Mouse (Mus musculus): ENCODE results near the gene Rorc.

Rorc gene

DNA sequence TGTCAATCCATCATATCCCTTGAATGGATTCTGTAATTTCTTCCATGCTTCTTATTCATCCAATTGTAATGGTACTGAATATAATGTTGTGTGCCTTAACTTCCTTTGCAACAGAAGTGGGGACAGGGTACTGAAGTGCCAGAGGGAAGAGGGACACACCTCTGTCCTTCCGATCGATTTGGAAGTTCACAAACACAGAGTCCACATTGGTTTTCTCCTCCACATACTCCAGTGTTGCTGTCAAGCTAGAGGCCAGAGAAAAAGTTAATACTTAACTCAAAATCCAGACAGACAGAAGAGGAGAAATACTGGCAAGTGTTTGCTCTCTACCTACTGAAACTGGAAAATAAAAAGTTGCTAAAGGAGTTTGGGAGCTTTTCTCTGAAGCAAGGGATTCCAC, 61.7 kb downstream of the Rorc start:
- peak in 1 of 2 experiments; percentile 28 for DNase-seq

DNA sequence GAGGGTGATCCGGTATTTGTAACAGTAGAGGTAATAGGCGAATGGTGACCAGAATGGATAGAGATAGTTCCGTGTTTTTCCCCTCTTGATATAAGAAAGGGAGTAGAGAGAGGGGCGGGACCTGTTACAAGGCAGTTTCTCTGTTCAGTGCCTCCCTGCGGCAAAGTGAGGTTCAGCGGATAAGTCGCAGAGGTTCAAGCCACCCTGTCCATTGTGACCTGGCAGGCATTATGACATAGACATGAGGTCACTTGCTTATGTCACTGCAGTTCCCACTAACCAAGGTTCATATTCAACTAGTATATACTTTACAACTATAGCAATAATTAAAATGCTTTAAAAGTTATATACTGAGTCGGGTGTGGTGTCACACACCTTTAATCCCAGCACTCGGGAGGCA, 63.8 kb downstream of the Rorc start:
- DNase-seq, result no peak

DNA sequence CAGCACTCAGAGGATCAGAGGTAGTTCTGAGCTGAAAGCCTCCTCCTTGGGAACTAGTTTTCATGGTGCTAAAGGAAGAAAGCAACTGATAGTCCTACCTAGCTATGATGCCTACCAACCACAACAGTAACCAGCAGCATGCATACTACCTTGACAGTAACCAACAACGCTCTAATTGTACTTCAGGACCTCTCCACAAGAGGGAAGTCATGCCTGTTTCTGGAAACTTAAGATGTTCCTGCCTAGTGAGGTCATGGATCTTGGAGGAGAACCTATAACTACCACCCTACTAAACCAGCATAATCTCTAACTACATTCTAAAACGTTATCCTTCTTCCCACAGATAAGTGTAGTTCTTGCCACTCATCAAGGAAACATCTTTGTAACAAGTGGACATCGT, 68.6 kb downstream of the Rorc start:
- peak; percentile 15 to 19 for DNase-seq

DNA sequence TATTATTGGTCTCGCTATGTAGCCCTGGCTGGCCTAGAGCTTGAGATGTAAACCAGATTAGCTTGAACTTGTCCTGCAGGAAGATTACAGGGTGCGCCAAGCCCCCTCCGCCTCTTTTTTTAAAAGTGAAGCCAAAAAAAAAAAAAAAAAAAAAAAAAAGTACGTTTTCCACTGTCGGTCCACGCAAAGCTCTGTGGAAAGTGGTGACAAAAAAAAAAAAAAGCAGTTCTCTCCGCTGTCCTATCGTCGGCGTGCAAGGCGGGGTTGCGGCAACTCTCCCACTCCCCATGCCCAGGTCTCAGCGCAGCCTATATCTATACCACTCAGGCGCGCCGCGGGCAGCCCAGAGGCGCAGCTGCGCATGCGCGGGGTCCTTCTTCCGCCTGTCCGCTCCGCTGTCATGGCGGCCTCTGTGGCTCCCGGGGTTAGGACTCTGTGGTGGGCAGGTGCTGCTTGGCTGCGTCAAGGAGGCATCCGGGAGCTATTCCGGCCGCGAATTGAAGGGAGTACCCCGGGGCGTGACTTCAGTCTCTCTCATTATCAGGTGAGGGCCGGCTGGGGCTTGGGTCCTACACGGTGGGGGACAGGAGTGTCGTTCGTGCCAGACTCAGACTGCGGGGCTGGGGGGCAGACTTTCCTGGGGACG, 70.5 kb downstream of the Rorc start, which contains the start of gene Mrpl9:
Mrpl9 (plus strand) TSS at position 368 of the 646 bp plus-strand sequence.
- DNase-seq, result peak; percentile 91 to 94

DNA sequence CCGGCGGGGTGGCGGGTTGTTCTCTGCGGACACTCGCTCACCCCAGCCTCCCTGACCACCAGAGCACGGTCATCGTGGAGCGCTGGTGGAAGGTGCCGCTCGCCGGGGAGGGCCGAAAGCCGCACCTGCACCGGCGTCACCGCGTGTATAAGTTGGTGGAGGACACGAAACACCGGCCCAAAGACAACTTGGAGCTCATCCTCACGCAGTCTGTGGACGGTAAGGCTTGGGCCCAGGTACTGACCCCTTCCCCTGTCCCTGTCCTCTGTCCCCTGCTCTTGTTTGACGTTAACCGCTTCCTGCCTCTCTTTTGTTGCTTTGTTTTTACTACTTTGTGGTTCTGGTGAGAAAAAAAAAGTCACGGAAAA, 71.0 kb downstream of the Rorc start, which contains the start of gene Oaz3:
Oaz3 (minus strand) TSS at position 319 of the 368 bp plus-strand sequence.
- DNase-seq, result no peak
